Mouse (Mus musculus) cerebellum, adult 8-10 months (tissue): ENCODE measurements around the gene Tas1r1.
"Not testable (repeated sequence)": the region's sequence is repeated elsewhere in the genome, so short reads cannot be mapped to it uniquely, and the experiment has no call there.

Experiments
- DNase-seq: peaks from one replicate; pipeline ENCODE4 v3.0.0; 2022

Tas1r1 gene

GRCm38 (mm10) chr4:152041924-152042641 is 3.7 kb upstream of the Tas1r1 start:
- DNase-seq, result no peak

GRCm38 (mm10) chr4:152039831-152040310 is 1.5 kb upstream of the Tas1r1 start:
- no peak for DNase-seq

GRCm38 (mm10) chr4:152038985-152039830 is 840 bp upstream of the Tas1r1 start, which contains the start of gene Nol9:
Gene Nol9, plus strand, starts transcription at chr4:152039321.
- peak; percentile 94 for DNase-seq

GRCm38 (mm10) chr4:152036464-152036863 is 1.9 kb downstream of the Tas1r1 start:
- DNase-seq, result not testable (repeated sequence)

GRCm38 (mm10) chr4:152032922-152033321 is 5.4 kb downstream of the Tas1r1 start:
- no peak for DNase-seq

DNA sequence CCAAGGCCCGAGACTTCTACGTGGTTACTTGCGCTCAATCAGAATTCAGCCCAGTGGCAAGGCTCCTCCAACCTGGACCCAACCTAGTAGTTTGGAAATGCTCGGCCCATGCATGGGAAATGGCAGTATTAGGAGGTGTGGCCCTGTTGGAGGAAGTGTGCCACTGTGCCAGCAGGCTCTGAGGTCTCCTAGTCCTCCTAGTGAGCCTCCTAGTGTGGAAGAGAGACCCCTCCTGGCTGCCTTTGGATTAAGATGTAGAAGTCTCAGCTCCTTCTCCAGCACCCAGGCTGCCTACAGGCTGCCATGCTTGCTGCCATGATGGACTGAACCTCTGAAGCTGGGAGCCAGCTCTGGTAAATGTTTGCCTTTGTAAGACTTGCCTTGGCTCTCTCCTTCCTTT is 8.4 kb downstream of the Tas1r1 start:
- DNase-seq, result no peak

GRCm38 (mm10) chr4:152029087-152029486 is 9.3 kb downstream of the Tas1r1 start:
- no peak for DNase-seq

DNA sequence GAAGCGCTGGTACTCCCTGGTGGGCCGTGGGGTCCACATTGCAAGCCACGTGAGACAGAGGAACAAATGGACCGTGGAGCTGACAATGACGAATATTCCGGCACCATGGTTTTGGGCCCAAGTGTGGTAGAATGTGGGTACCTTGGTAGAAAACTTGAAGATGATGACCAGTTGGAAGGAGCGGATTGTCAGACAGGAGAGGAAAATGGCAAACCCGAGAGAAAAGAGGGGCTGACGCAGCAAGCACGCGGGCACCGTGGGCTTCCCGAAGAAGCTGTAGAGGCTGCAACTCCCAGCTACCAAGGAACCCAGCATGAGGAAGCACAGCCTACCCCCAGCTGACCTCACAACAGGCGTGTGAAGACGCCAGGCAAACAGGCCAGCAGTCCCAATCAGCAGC is 9.9 kb downstream of the Tas1r1 start:
- no peak for DNase-seq

DNA sequence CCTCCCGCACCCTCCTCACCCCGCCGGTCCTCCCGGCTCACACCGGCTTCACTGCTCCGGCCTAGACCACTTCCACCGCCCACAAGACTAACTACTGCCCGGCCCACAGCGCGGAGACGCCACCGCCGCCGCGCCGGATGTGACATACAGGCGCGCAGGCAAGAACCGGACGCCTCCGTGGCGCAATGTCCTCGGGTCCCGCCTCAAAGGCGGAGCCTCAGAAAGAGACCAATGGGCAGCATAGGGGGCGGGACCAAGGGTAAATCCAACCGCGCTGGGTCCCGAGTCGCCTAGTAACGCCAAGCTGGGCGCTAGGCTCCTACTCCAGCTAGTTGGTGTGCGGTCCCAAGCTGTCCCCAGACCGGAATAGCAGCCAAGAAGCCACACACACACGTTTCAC is 10.8 kb downstream of the Tas1r1 start, which contains the start of gene Zbtb48:
Gene Zbtb48 (minus strand): TSS at position 148 of the 400 bp plus-strand sequence.
- peak; percentile 96 for DNase-seq

DNA sequence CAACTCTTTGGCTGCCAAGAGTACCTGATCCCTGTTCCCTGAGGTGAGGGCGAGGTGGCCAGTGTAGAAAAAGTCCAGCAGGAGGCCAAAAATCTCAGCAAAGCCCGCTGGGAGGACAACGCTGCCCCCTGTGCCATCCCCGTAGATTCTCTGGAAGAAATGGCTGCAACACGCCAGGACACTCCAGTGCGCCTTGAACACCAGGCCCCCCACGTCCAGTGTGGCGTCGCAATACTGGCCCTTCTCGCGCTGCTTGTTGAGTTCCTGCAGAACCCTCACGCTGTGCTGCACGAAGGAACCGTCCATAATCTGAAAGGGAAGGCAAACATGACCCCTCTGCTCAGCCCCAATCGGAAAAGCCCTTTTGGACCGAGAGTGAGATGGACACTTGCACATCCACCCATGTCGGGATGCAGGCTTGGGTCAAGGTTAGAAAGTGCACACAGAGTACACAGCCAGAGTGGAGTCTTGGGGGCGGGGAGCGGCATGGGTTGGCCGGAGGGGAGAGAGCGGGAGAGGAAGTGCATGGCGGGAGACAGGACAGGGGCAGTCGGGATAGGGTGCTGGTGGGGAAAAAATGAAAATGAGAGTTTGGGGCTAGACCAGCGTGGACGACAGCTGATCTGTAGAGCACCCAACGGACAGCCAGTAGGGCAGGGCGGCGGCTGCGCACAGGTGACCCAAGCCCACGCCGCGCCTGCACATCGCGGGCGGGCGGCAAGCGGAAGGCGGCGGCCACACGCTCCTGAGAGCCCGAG is 11.4 kb downstream of the Tas1r1 start:
- DNase-seq, result no peak

DNA sequence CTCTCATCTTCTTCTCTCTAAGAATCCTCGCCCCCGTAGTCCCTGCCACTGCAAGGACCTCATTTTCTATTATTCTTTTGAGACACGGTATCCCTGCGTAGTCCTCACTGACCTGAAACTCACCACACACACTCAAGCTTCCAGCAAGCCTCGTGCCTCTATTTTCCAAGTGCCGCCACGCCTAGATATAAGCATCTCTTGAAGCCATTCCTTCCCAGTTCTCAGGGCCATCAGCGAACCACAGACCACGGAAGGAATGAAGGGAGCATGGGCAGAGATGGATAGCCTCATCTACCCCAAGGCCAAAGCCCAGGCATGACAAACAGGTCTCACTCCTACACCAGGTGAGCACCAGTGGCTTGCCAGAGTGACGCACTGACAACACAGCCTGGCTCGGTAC is 13.8 kb downstream of the Tas1r1 start:
- DNase-seq, result no peak

GRCm38 (mm10) chr4:152022506-152022905 is 15.9 kb downstream of the Tas1r1 start:
- DNase-seq, result no peak

- no peak for DNase-seq
These were observed 16.7 kb downstream of the Tas1r1 start for GRCm38 (mm10) chr4:152021568-152022097.

GRCm38 (mm10) chr4:152020024-152020423 is 18.3 kb downstream of the Tas1r1 start:
- no peak for DNase-seq

DNA sequence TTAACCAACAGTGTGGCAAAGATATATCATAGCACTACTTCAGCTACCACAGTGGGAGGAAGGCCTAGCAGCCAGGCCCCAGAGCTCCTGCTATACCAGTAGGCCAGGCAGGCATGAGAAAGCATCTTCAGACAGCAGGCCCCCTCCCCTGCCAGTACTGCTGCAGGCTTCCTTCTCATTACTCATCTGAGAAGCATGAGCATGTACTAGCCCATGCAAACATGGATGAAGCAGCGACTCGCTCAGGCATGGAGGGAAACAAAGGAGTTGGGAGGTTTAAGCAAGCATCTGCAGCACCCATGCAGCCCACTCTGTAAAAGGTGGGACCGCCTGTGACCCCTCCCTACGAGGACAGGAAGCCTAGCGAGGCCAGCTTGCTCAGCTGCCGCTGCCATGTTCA is 19.3 kb downstream of the Tas1r1 start:
- no peak for DNase-seq

DNA sequence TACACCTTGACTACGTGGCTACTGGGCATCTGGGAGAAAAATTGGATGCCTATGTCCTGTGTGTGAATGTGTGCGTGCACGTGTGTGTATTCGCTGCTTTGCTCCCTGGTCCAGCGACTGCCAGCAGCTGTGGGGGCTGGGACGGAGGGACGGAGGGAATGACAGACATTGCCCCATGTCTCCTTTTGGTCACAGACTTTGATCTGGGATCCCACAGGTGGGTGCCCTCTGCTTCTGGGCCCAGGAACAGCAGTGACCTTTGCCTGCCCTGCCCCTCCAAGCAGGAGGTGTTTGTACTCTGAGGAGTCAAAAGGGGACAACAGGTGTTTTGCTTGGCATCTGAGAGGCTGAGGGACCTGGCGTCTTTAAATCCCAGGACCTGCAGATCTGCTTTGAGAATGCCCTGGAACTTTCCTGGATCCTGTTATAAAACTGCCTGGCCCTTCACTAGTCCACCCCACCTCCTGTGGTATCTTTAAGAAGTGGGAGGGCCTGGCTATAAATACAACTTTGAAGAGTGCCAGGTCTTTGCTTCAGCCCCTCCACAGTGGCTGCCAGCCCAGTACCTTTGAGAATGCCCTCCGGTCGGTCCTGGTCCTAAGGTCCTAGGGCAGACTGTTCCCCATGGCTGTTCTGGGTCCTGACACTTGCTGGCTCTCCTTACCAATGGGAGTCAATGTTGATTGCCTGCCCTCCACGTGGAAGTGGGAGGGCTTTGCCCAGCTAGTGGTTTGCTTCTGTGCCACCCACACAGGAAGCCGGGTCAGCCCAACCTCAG is 25.1 kb downstream of the Tas1r1 start:
- no peak for DNase-seq

- DNase-seq, result no peak
These were observed 26.3 kb downstream of the Tas1r1 start for GRCm38 (mm10) chr4:152012109-152012508.

GRCm38 (mm10) chr4:152011171-152011760 is 27.1 kb downstream of the Tas1r1 start:
- DNase-seq, result no peak

DNA sequence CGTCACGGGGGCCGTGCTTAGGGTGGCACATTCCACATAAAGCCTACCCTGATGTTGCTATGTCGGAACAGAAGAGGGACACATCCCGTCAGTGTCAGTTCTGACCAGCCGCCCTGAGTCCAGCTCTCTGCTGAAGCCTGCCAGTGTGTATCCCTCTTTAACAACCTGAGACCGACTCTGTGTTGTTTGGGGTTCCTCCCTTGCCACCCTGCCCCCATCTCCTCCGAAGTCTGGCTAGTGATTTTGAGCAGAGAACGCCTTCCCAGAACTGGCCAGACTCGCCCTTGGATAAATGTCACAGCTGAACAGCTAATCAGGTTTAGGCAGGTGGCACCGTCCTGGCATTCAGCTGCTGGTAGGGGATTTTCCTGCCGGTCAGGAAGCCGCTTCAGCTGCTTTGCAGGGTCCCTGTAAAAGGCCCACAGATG is 27.6 kb downstream of the Tas1r1 start:
- DNase-seq, result no peak

DNA sequence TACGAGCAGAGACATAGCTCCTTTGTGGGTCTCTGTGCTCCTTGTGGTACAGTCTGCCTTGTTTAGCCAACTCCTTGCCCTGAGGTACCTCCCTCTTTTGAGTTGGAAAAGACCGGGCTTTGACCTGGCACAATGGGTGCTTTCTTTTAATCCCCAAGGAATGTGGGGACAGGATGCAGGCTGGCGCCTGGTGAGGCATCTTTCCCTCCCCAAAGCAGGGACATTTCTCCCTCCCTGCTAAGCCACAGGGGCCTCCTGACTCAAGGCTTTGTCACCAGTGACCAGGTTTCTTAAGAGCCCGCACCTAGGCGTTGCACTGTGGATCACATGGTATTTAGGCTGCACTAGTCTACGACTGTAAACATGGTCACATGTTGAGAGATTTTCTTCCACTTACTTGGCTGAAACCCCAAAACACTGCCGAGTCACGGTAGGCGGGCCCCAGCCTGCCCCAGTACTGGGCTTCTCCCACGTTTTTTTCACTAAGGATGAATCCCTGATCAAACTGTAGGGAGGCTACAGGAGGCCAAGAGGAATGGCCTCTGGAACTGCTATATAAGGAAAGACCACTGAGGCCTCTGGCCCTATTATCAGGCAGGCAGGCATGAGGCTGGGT is 28.2 kb downstream of the Tas1r1 start:
- no peak for DNase-seq
